Mouse (Mus musculus) embryonic stem cell, embryonic (primary cell): ENCODE results near the gene Cadm1.

Experiments
- CTCF ChIA-PET, 4 experiments: fragments of 300-600 bp in 2 of 4; fragments of 350-600 bp in 2 of 4; sonication (Branson Sonifier 250); formaldehyde crosslinking; loops; one replicate each; lab custom pipeline; 2022; ENCODE audit warnings: inconsistent platforms in 2 of 4; lab: Charles Lee
- POLR2A ChIA-PET, 4 experiments: fragments of 300-600 bp in 2 of 4; fragments of 350-600 bp in 2 of 4; sonication (Branson Sonifier 250); formaldehyde crosslinking; loops; one replicate each; lab custom pipeline; 2022; ENCODE audit warnings: antibody characterized with exemption in 4 of 4, inconsistent platforms in 1 of 4; lab: Charles Lee

The Cadm1 gene

GRCm38 (mm10) chr9:47575764-47576163 lies 45.8 kb downstream of the Cadm1 start:
- ChIA-PET POLR2A (interaction anchor here in 3 of 4 experiments (0.8 to 2.4 kb wide), 8 partner anchors 10 to 45 kb away, joined by 3 to 16 read pairs (median 3); no protein-coding TSS in a partner anchor), CTCF (interaction anchor here in 2 of 4 experiments (1.1 to 1.6 kb wide), 2 partner anchors 12 kb away, joined by 3 to 4 read pairs; no protein-coding TSS in a partner anchor)

- CTCF ChIA-PET, result no interaction called here
- POLR2A ChIA-PET, result interaction anchor here in 1 of 4 experiments (1.9 kb wide), 1 partner anchor 21 kb away, joined by 4 read pairs; no protein-coding TSS in a partner anchor
Measured at GRCm38 (mm10) chr9:47579464-47579863, 49.5 kb downstream of the Cadm1 start.

- ChIA-PET POLR2A (interaction anchor here in 3 of 4 experiments (1.1 to 2.0 kb wide), 6 partner anchors 9 to 120 kb away, joined by 3 to 9 read pairs (median 4); no protein-coding TSS in a partner anchor), CTCF (no interaction called here)
Measured at GRCm38 (mm10) chr9:47581576-47582365, 51.8 kb downstream of the Cadm1 start.

GRCm38 (mm10) chr9:47583241-47583640 lies 53.3 kb downstream of the Cadm1 start:
- ChIA-PET POLR2A (interaction anchor here in 2 of 4 experiments (0.6 to 1.2 kb wide), 5 partner anchors 16 to 117 kb away, joined by 3 to 4 read pairs (median 3); no protein-coding TSS in a partner anchor), CTCF (no interaction called here)

GRCm38 (mm10) chr9:47586176-47586575 lies 56.2 kb downstream of the Cadm1 start:
- POLR2A ChIA-PET, result interaction anchor here in 3 of 4 experiments (0.5 to 4.4 kb wide), 6 partner anchors 10 to 72 kb away, joined by 3 to 16 read pairs (median 4); no protein-coding TSS in a partner anchor

GRCm38 (mm10) chr9:47586839-47587238 lies 56.9 kb downstream of the Cadm1 start:
- CTCF ChIA-PET, result interaction anchor here in 1 of 4 experiments (1.0 to 1.6 kb wide), 2 partner anchors 15 to 55 kb away, joined by 3 read pairs; no protein-coding TSS in a partner anchor

More at GRCm38 (mm10) chr9:47586176-47586575, 56.2 kb downstream of the Cadm1 start:
- CTCF ChIA-PET, result interaction anchor here in 2 of 4 experiments (0.5 to 0.6 kb wide), 2 partner anchors 122 to 283 kb away, joined by 4 to 5 read pairs; no protein-coding TSS in a partner anchor

GRCm38 (mm10) chr9:47587577-47588194 lies 57.7 kb downstream of the Cadm1 start:
- CTCF ChIA-PET, result interaction anchor here in 3 of 4 experiments (0.5 to 1.6 kb wide), 27 partner anchors 11 to 1570 kb away, joined by 3 to 19 read pairs (median 3); partner anchors contain the start of gene Cadm1 (in 1 of the 3)
- POLR2A ChIA-PET, result interaction anchor here in 2 of 4 experiments (0.8 to 4.4 kb wide), 11 partner anchors 11 to 121 kb away, joined by 3 to 16 read pairs (median 3); partner anchors contain the start of gene Cadm1 (in 1 of the 2)

More at GRCm38 (mm10) chr9:47586839-47587238, 56.9 kb downstream of the Cadm1 start:
- POLR2A ChIA-PET, result interaction anchor here in 2 of 4 experiments (0.5 to 4.4 kb wide), 6 partner anchors 11 to 72 kb away, joined by 3 to 16 read pairs (median 5); partner anchors contain the start of gene Cadm1 (in 1 of the 2)

- POLR2A ChIA-PET, result interaction anchor here in 2 of 4 experiments (0.9 to 1.6 kb wide), 5 partner anchors 10 to 60 kb away, joined by 3 to 6 read pairs (median 5); partner anchors contain the start of gene Cadm1 (in 1 of the 2)
Measured at GRCm38 (mm10) chr9:47589832-47590231, 59.9 kb downstream of the Cadm1 start.

GRCm38 (mm10) chr9:47601541-47601940 lies 71.6 kb downstream of the Cadm1 start:
- POLR2A ChIA-PET, result interaction anchor here in 2 of 4 experiments (1.1 to 2.1 kb wide), 4 partner anchors 12 to 71 kb away, joined by 3 to 8 read pairs (median 4); partner anchors contain the start of gene Cadm1 (in 1 of the 2)
- CTCF ChIA-PET, result interaction anchor here in 3 of 4 experiments (0.6 to 1.0 kb wide), 3 partner anchors 13 to 98 kb away, joined by 3 to 9 read pairs (median 3); no protein-coding TSS in a partner anchor

More at GRCm38 (mm10) chr9:47589832-47590231, 59.9 kb downstream of the Cadm1 start:
- CTCF ChIA-PET, result interaction anchor here in 2 of 4 experiments (0.6 to 1.3 kb wide), 2 partner anchors 58 to 257 kb away, joined by 3 to 5 read pairs; no protein-coding TSS in a partner anchor

- POLR2A ChIA-PET, result interaction anchor here in 2 of 4 experiments (0.7 to 2.1 kb wide), 6 partner anchors 14 to 99 kb away, joined by 3 to 6 read pairs (median 3); partner anchors contain the start of gene Cadm1 (in 1 of the 2)
- CTCF ChIA-PET, result interaction anchor here in 1 of 4 experiments (0.7 kb wide), 1 partner anchor 877 kb away, joined by 3 read pairs; the partner anchor contains the start of gene Rexo2
Measured at GRCm38 (mm10) chr9:47603971-47604370, 74.0 kb downstream of the Cadm1 start.

- ChIA-PET POLR2A (interaction anchor here in 1 of 4 experiments (1.1 to 1.6 kb wide), 2 partner anchors 9 to 78 kb away, joined by 3 read pairs; no protein-coding TSS in a partner anchor), CTCF (no interaction called here)
Measured at GRCm38 (mm10) chr9:47605628-47606027, 75.7 kb downstream of the Cadm1 start.

- ChIA-PET CTCF (interaction anchor here in 1 of 4 experiments (0.8 to 0.9 kb wide), 2 partner anchors 21 to 90 kb away, joined by 3 to 6 read pairs; no protein-coding TSS in a partner anchor), POLR2A (interaction anchor here in 1 of 4 experiments (0.9 to 1.3 kb wide), 3 partner anchors 12 to 57 kb away, joined by 3 read pairs; no protein-coding TSS in a partner anchor)
Measured at GRCm38 (mm10) chr9:47608441-47608840, 78.5 kb downstream of the Cadm1 start.

- ChIA-PET CTCF (interaction anchor here in 1 of 4 experiments (0.8 to 1.2 kb wide), 3 partner anchors 11 to 90 kb away, joined by 3 to 8 read pairs (median 6); no protein-coding TSS in a partner anchor), POLR2A (interaction anchor here in 1 of 4 experiments (1.0 to 1.6 kb wide), 5 partner anchors 10 to 58 kb away, joined by 3 to 8 read pairs (median 3); no protein-coding TSS in a partner anchor)
Measured at GRCm38 (mm10) chr9:47608921-47609320, 78.9 kb downstream of the Cadm1 start.

- ChIA-PET POLR2A (interaction anchor here in 2 of 4 experiments (0.8 to 1.7 kb wide), 8 partner anchors 9 to 79 kb away, joined by 3 to 8 read pairs (median 4); no protein-coding TSS in a partner anchor), CTCF (interaction anchor here in 1 of 4 experiments (0.9 to 1.2 kb wide), 2 partner anchors 10 to 89 kb away, joined by 6 to 8 read pairs; no protein-coding TSS in a partner anchor)
Measured at GRCm38 (mm10) chr9:47609443-47609842, 79.5 kb downstream of the Cadm1 start.

- POLR2A ChIA-PET, result interaction anchor here in 2 of 4 experiments (0.5 to 1.8 kb wide), 10 partner anchors 8 to 80 kb away, joined by 3 to 8 read pairs (median 4); no protein-coding TSS in a partner anchor
- CTCF ChIA-PET, result no interaction called here
Measured at GRCm38 (mm10) chr9:47610316-47610715, 80.3 kb downstream of the Cadm1 start.

- CTCF ChIA-PET, result no interaction called here
- POLR2A ChIA-PET, result interaction anchor here in 2 of 4 experiments (1.2 to 2.2 kb wide), 4 partner anchors 10 to 28 kb away, joined by 3 to 6 read pairs (median 4); no protein-coding TSS in a partner anchor
Measured at GRCm38 (mm10) chr9:47612894-47613412, 83.0 kb downstream of the Cadm1 start.
